Mouse (Mus musculus) left cerebral cortex, postnatal 10 days (tissue): ENCODE results near the gene Tiam1. TPM values are rescaled to one million over a fixed set of nuclear protein-coding genes. Genes with fewer than 3 reads are reported as not detected.

Experiments
- DNase-seq, 2 experiments: peaks; one replicate each; pipeline ENCODE4 v3.0.0; 2021 to 2022; ENCODE audit warnings: low spot score in 2 of 2, mixed read lengths in 1 of 2; ENCODE audit errors: extremely low spot score in 1 of 2
- intact Hi-C: fragments of 180-260 bp; cut with DNase I; formaldehyde crosslinking; loops from one replicate; pipeline ENCODE4 v1.15.1; 2025
- total RNA-seq, 2 experiments: library from RNA; stranded (reverse); gene quantifications; 2 replicates each; pipeline ENCODE4 v1.2.3; 2021

Gene Tiam1
- total RNA-seq = 10 to 100 TPM; 84.7 to 95.1 TPM

GRCm38 (mm10) chr16:90143760-90144516, at the start of gene Tiam1:
Gene Tiam1 (minus strand): TSS chr16:90143769.
- DNase-seq = peak; percentile 97 to 98
- intact Hi-C loops = no loop called here

GRCm38 (mm10) chr16:90191289-90191688, 47.7 kb upstream of the Tiam1 start:
- intact Hi-C loops = no loop called here
- no peak for DNase-seq

GRCm38 (mm10) chr16:90187453-90187852, 43.9 kb upstream of the Tiam1 start:
- peak in 1 of 2 experiments; percentile 55 for DNase-seq
- intact Hi-C loops = no loop called here

- intact Hi-C loops = loop anchor here (1.0 kb wide), 1 partner anchor 413 kb away; no protein-coding TSS in a partner anchor
- DNase-seq = peak; percentile 83 to 84
Measured at GRCm38 (mm10) chr16:90185928-90186588, 42.5 kb upstream of the Tiam1 start.

GRCm38 (mm10) chr16:90184135-90184534, 40.6 kb upstream of the Tiam1 start:
- intact Hi-C loops = no loop called here
- no peak for DNase-seq

- no peak for DNase-seq
- intact Hi-C loops = no loop called here
Measured at GRCm38 (mm10) chr16:90181673-90182072, 38.1 kb upstream of the Tiam1 start.

- intact Hi-C loops = no loop called here
- DNase-seq = no peak
Measured at GRCm38 (mm10) chr16:90180975-90181374, 37.4 kb upstream of the Tiam1 start.

- intact Hi-C loops = no loop called here
- DNase-seq = no peak
Measured at GRCm38 (mm10) chr16:90179892-90180291, 36.3 kb upstream of the Tiam1 start.

- intact Hi-C loops = no loop called here
- no peak for DNase-seq
Measured at GRCm38 (mm10) chr16:90178404-90178803, 34.8 kb upstream of the Tiam1 start.

GRCm38 (mm10) chr16:90177425-90177824, 33.9 kb upstream of the Tiam1 start:
- intact Hi-C loops = no loop called here
- no peak for DNase-seq

- DNase-seq = peak in 1 of 2 experiments; percentile 59
- intact Hi-C loops = no loop called here
Measured at GRCm38 (mm10) chr16:90176472-90176871, 32.9 kb upstream of the Tiam1 start.

GRCm38 (mm10) chr16:90171416-90171815, 27.8 kb upstream of the Tiam1 start:
- no peak for DNase-seq
- intact Hi-C loops = no loop called here

GRCm38 (mm10) chr16:90170676-90171075, 27.1 kb upstream of the Tiam1 start:
- DNase-seq = no peak
- intact Hi-C loops = no loop called here

- intact Hi-C loops = loop anchor here (5.0 kb wide), 2 partner anchors 228 to 328 kb away; no protein-coding TSS in a partner anchor
- no peak for DNase-seq
Measured at GRCm38 (mm10) chr16:90169863-90170630, 26.5 kb upstream of the Tiam1 start.

GRCm38 (mm10) chr16:90167646-90168045, 24.1 kb upstream of the Tiam1 start:
- peak; percentile 67 to 75 for DNase-seq
- intact Hi-C loops = loop anchor here (5.0 kb wide), 2 partner anchors 225 to 325 kb away; no protein-coding TSS in a partner anchor

- no peak for DNase-seq
- intact Hi-C loops = loop anchor here (5.0 kb wide), 2 partner anchors 223 to 323 kb away; no protein-coding TSS in a partner anchor
Measured at GRCm38 (mm10) chr16:90165435-90165834, 21.9 kb upstream of the Tiam1 start.

GRCm38 (mm10) chr16:90164942-90165341, 21.4 kb upstream of the Tiam1 start:
- intact Hi-C loops = loop anchor here (5.0 kb wide), 2 partner anchors 223 to 323 kb away; no protein-coding TSS in a partner anchor
- no peak for DNase-seq

GRCm38 (mm10) chr16:90155080-90155479, 11.5 kb upstream of the Tiam1 start:
- intact Hi-C loops = no loop called here
- DNase-seq = no peak

GRCm38 (mm10) chr16:90150820-90151219, 7.3 kb upstream of the Tiam1 start:
- no peak for DNase-seq
- intact Hi-C loops = no loop called here
